Mouse (Mus musculus) bone marrow, adult 2 months (tissue): Measurements from ENCODE around the gene Rad51ap1.

Source experiments
- CTCF ChIP-seq: fragments of 200-500 bp; IDR thresholded peaks from 2 replicates; pipeline ENCODE4 v1.5.1; 2011; ENCODE audit warnings: low read length, control low read depth; ENCODE audit not compliant: control insufficient read depth, insufficient read depth
- POLR2A ChIP-seq: fragments of 200-500 bp; IDR thresholded peaks from 2 replicates; pipeline ENCODE4 v1.6.1; 2011; ENCODE audit warnings: low read depth, mild to moderate bottlenecking, control low read depth, low read length, borderline replicate concordance; ENCODE audit not compliant: control insufficient read depth

- TF ChIP-seq CTCF (no peak), POLR2A (no peak)
Measured at GRCm38 (mm10) chr6:126910727-126911126, 28.7 kb downstream of the Rad51ap1 start.
